Mouse (Mus musculus) spleen, postnatal 4 days (tissue): ENCODE data around the gene Gm29427.
"Not testable (repeated sequence)": the region's sequence is repeated elsewhere in the genome, so short reads cannot be mapped to it uniquely, and the experiment has no call there.

Experiments used
- DNase-seq, 2 experiments: peaks; one replicate each; pipeline ENCODE4 v3.0.0; 2022; ENCODE audit warnings: low spot score in 2 of 2

Gm29427 gene

GRCm38 (mm10) chr1:130678551-130678950 lies 37.0 kb downstream of the Gm29427 start:
- no peak for DNase-seq

DNA sequence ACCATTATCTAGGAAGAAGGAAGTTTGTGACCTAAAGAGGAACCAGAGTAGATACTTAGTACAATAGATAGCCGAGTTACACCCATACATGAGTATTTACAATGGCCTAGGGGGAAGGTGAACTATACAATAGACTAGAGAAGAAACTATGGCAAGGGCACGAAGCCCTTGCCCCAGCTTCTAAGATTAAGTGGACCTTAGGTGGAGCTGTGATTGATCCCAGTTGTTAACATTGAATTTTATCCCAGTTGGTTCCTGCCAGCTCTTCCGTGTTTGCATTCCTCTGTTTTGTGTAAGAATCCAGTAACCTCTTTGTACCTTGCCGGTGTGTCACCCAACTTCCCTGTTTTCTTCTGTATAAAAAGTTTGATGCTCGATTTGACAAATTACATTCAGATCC lies 52.0 kb downstream of the Gm29427 start:
- not testable (repeated sequence) for DNase-seq

GRCm38 (mm10) chr1:130661454-130661853 lies 54.1 kb downstream of the Gm29427 start, which contains the start of gene C4bp:
Gene C4bp (minus strand): TSS chr1:130661632.
- DNase-seq = no peak

GRCm38 (mm10) chr1:130659641-130660040 lies 56.0 kb downstream of the Gm29427 start:
- not testable (repeated sequence) for DNase-seq

DNA sequence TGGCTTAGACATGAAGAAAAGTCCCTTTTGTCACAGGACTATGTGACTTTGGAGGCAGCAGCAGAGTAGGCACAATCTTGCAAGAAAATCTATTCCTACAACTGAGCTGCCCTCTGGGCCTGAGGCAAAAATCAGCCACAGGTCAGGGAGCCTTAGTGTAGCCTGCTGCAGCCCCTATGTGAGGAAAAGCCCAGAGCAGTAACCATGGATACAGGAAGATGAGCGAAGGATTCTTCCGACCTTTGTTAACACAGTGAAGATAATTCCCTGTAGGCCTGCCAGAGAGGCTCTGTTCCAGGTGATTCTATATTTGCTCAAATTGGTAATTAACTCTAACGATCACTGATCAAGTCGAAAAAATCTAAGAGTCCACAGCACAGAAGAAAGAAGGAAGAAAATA lies 71.5 kb downstream of the Gm29427 start:
- DNase-seq = no peak

GRCm38 (mm10) chr1:130640967-130641366 lies 74.6 kb downstream of the Gm29427 start:
- DNase-seq = no peak

DNA sequence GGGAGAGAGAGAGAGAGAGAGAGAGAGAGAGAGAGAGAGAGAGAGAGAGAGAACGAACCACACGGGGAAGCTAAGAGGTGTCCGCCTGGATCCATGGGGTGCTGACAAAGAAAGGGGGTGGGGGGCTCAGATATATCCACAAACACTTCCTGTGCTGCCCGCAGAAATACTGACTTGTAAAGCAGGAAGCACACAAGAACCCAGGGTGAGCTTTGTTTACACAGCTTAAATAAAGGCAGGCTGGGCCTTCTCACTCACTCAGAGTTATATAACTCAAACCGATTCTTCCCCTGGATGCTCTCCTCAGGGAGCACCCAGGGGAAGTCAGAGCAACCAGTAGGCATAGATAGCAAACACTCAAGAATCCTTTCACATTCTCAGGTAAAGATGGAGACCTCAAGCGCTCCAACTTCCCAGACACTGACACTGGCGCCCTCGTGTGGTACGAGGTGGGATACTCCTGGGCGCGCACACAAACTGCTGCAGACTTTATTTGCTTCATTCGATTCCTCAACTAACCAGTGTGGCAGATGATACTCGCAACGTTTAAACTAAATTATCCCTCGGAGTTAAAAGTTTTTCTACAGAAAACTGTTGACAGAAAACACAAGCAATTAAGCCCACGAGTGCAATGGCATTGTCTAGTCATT lies 81.7 kb downstream of the Gm29427 start:
- DNase-seq = peak; percentile 75 to 91

DNA sequence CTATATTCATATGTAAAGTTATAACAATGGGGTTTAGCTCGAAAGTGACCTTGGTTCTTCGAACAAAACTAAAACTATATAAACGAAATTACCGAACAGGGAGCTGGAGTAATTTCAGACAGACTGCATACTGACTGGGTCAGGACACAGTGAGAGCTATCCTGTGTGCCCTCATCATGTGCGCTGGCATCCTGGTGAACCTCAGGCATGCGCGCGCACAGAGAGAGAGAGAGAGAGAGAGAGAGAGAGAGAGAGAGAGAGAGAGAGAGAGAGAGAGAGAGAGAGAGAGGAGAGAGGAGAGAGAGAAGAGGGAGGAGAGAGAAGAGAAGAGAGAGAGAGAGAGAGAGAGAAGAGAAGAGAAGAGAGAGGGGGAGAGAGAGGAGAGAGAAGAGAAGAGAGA lies 82.3 kb downstream of the Gm29427 start:
- DNase-seq = no peak

GRCm38 (mm10) chr1:130629521-130629920 lies 86.1 kb downstream of the Gm29427 start, which contains the start of gene Zp3r:
Gene Zp3r (minus strand): TSS chr1:130629621.
- no peak for DNase-seq
